Mouse (Mus musculus): Measurements from ENCODE around the gene Spast.

DNA sequence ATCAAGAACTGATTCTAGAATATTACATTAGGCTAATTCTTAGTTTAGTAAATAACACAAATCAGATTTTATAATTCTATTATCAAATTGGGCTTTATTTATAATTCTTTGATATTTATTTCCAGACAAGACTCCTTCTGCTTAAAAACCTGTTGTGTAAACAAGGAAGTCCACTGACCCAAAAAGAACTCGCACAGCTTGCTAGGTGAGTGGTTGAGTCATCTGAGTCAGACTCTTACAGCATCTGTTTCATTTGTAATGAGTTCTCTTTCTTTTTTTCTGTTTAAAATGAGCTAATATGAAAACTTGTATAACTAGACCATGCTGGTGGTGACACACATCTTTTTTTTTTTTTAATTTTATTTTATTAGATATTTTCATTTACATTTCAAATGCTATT, 38.1 kb downstream of the Spast start:
- TF ChIP-seq CTCF (IDR thresholded peaks at IDR 0.05; ENCODE audit: low read depth, low read length) = no peak
- no peak for TF ChIP-seq POLR2A (IDR thresholded peaks at IDR 0.05; ENCODE audit: extremely low read depth, insufficient read depth, low read length)

All from liver, adult 2 months (tissue).